Mouse (Mus musculus): ENCODE measurements around the gene Tcf7l2.

DNA sequence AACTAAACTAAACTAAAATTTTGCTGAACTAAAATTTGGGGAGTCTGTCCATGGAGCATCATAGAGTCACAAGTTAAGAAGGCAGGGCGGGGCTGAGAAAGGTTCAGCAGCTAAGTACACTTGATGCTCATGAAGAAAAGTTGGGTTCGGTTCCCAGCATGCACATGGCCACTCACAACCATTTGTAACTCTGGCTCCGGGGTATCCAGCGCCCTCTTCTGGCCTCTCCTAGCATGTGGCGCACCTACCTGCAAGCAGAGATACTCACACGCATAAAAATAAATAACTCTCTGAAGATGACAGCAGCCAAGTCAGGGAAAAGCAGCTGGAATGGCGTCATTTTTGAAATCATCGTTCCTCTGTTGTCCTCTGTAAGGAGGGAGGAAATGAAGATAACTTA is 171.2 kb downstream of the Tcf7l2 start:
- no peak for TF ChIP-seq CTCF (IDR thresholded peaks at IDR 0.05; ENCODE audit: low read depth)
- TF ChIP-seq EP300 (IDR thresholded peaks at IDR 0.05; ENCODE audit: low read depth): no peak

Measured in heart, postnatal 0 days (tissue).